Mouse (Mus musculus): ENCODE results near the gene Raet1e. TPM values are rescaled to one million over a fixed set of nuclear protein-coding genes. Genes with fewer than 3 reads are reported as not detected.
"Not testable (repeated sequence)": the region's sequence is repeated elsewhere in the genome, so short reads cannot be mapped to it uniquely, and the experiment has no call there.

Gene Raet1e
- polyA plus RNA-seq (2015; fragmentation: Nextera tagmentation; extraction: Ambion mirVana), result 2.9 and 3.5 TPM in 2 replicates

- peak; percentile 68 for ATAC-seq (ENCODE audit: extremely low read depth, insufficient number of reproducible peaks, low FRiP score, low TSS enrichment)
- peak within 1 kb of the TSS; percentile 76 for H3K4me2 ChIP-seq
- H3K27me3 ChIP-seq (replicated peaks), result peaks cover 91% of the 10 kb centered on the region
- not testable (repeated sequence) for H3K27ac ChIP-seq (replicated peaks); H3K36me3 ChIP-seq; H3K9me3 ChIP-seq
- H3K9ac ChIP-seq, result peak within 1 kb of the TSS; percentile 67
- H3K4me3 ChIP-seq, result peak within 1 kb of the TSS; percentile 58
- H3K4me1 ChIP-seq, result peaks cover 11% of the 10 kb centered on the region
- WGBS, result under 1% methylated on average over 48 of the region's 48 CpGs
These were observed at the start of gene Raet1e, which contains the start of gene H60b for GRCm38 (mm10) chr10:22158310-22158999. TSS of gene Raet1e (plus strand) at chr10:22158569. TSS of gene H60b (plus strand) at chr10:22158586.

DNA sequence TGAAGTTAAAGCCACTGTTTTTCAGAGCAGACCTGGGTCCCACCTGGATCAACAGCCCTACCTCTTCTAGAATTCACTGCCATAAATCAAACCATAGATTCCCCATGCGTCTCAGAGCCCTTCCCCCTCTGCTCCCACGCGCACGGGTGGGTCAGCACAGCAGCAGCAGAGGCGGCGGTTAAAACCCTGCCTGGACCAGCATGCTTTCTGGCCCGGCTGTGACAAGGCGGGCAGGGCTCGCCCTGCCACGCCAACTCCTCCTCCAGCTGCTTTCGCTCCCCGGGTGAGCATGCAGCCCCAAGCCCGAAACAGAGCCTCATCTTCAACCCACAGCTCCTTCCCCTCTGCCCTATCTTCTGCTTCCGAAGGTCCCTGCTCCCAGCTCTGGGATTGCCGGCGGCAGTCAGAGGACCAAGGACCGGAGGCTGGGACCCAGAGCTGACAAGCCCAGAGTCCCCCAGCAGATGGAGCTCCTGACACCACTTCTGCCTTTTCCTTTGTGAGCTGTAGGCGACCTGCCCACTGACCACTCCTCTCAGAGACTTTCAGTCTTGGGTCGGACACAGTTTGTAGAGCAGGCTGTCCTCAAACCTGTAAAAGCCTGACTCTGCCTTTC, 17.6 kb upstream of the Raet1e start:
- ATAC-seq (ENCODE audit: extremely low read depth, insufficient number of reproducible peaks, low FRiP score, low TSS enrichment), result no peak
- H3K9ac ChIP-seq, result peak overlapping the region; percentile 79
- under 1% methylated on average over 19 of the region's 19 CpGs for WGBS
- H3K4me2 ChIP-seq, result peak overlapping the region; percentile 83
- H3K36me3 ChIP-seq, result 0 out of 2 replicates have a peak, but pooled peaks cover 2% of the 10 kb centered on the region
- H3K27me3 ChIP-seq (replicated peaks), result no peaks in the 10 kb centered on the region
- peak overlapping the region; percentile 56 for H3K4me3 ChIP-seq
- no peaks in the 10 kb centered on the region for H3K9me3 ChIP-seq
- H3K4me1 ChIP-seq, result no peaks in the 10 kb centered on the region; the same call in 1 of the 2 replicates
- no peak overlapping the region for H3K27ac ChIP-seq (replicated peaks)

GRCm38 (mm10) chr10:22142194-22142593, 16.2 kb upstream of the Raet1e start:
- not testable (repeated sequence) for H3K36me3 ChIP-seq

GRCm38 (mm10) chr10:22142926-22143325, 15.4 kb upstream of the Raet1e start:
- Histone ChIP-seq H3K27ac (replicated peaks) (no peak overlapping the region), H3K36me3 (peaks cover 6% of the 10 kb centered on the region), H3K9ac (no peak overlapping the region), H3K9me3 (no peaks in the 10 kb centered on the region), H3K27me3 (replicated peaks) (no peaks in the 10 kb centered on the region), H3K4me2 (no peak overlapping the region), H3K4me1 (no peaks in the 10 kb centered on the region; the same call in 1 of the 2 replicates), H3K4me3 (no peak overlapping the region)
- WGBS, result 63% methylated on average over 5 of the region's 5 CpGs
- ATAC-seq (ENCODE audit: extremely low read depth, insufficient number of reproducible peaks, low FRiP score, low TSS enrichment), result no peak

More at GRCm38 (mm10) chr10:22142194-22142593, 16.2 kb upstream of the Raet1e start:
- H3K27ac ChIP-seq (replicated peaks); H3K4me2 ChIP-seq; H3K9ac ChIP-seq; H3K9me3 ChIP-seq; H3K4me3 ChIP-seq; H3K27me3 ChIP-seq (replicated peaks); ATAC-seq (ENCODE audit: extremely low read depth, insufficient number of reproducible peaks, low FRiP score, low TSS enrichment); H3K4me1 ChIP-seq: not testable (repeated sequence)
- 79% methylated on average over 1 of the region's 1 CpGs for WGBS

DNA sequence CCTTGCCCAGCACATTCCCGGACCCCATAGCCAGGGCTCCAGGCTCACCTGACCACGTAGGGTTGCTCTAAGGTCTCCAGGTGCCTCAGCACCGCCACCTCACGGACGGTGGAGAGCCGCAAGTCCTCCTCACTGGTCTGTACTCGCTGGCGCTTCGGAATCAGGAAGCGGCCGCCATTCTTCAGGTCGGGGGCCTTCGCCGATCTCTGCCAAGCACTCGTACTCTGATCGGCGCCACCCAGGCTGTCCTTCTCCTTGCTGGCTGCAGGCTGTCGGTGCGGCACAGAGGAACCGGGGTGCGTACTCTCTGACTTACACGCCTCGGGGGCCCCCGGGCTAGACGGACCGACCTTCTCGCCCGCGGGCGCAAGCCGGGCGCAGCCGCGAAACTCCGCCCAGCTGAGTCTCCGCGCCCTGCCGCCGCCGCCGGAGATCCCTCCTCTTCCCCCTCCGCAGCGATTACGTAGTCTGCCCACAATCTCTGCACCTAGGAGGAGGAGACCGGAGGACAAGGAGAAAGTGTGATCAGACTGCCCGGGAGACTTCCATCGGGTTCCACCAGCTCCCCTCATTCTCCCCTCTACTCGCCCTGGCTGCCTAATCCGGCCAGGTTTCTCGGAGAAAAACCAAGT, 9.8 kb upstream of the Raet1e start:
- peak; percentile 77; the same call in 1 of the 2 replicates for ATAC-seq (ENCODE audit: extremely low read depth, insufficient number of reproducible peaks, low FRiP score, low TSS enrichment)
- WGBS, result under 1% methylated on average over 48 of the region's 50 CpGs
- Histone ChIP-seq H3K4me3 (peak overlapping the region; percentile 82), H3K27ac (replicated peaks) (peak overlapping the region; percentile 59), H3K4me1 (peaks cover 23% of the 10 kb centered on the region), H3K9ac (peak overlapping the region; percentile 88), H3K36me3 (peaks cover 6% of the 10 kb centered on the region), H3K9me3 (no peaks in the 10 kb centered on the region), H3K4me2 (peak overlapping the region; percentile 96), H3K27me3 (replicated peaks) (peaks cover 35% of the 10 kb centered on the region)

DNA sequence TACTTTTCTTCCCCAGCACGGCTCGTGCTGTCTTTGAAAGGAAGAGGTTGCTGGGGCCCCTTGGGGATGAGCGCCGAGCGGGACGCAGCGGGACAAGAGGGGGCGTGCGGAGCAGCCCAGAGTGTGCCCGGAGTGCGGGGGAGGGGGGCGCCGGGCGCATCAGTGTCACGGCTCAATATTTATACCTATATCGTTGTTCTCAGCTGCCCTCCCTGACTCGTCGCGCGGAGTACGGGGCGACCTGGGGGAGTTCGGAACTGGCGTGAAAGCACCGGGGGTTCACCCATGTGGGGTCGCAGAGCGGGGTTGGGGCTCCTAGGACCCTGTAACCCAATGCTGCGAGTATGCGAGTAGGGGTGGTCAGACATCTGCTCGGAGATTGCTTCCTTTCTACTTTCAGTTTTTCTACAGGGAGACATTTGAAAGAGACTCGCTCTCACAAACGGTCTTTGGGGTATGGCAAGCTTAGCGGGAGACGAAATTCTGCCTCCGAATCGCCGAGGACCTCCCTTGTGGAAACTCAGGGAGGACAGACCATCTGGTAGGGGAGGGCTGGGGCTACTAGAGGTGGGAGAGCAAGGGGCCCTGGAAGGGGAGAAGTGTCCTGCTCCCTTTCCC, 9.2 kb upstream of the Raet1e start, which contains the start of gene E030030I06Rik:
Gene E030030I06Rik, minus strand, starts transcription at position 198 of the 618 bp plus-strand sequence.
- Histone ChIP-seq H3K9me3 (no peaks in the 10 kb centered on the region), H3K4me3 (peak within 1 kb of the TSS; percentile 82), H3K27ac (replicated peaks) (peak within 1 kb of the TSS; percentile 59), H3K36me3 (peaks cover 6% of the 10 kb centered on the region), H3K9ac (peak within 1 kb of the TSS; percentile 88), H3K27me3 (replicated peaks) (peaks cover 41% of the 10 kb centered on the region), H3K4me2 (peak within 1 kb of the TSS; percentile 96), H3K4me1 (peaks cover 23% of the 10 kb centered on the region)
- 0% methylated on average over 37 of the region's 37 CpGs for WGBS
- ATAC-seq (ENCODE audit: extremely low read depth, insufficient number of reproducible peaks, low FRiP score, low TSS enrichment), result no peak

- Histone ChIP-seq H3K4me2 (peak overlapping the region; percentile 96), H3K27ac (replicated peaks) (no peak overlapping the region), H3K4me1 (peaks cover 23% of the 10 kb centered on the region), H3K36me3 (peaks cover 6% of the 10 kb centered on the region), H3K4me3 (peak overlapping the region; percentile 82), H3K9me3 (no peaks in the 10 kb centered on the region), H3K9ac (peak overlapping the region; percentile 88), H3K27me3 (replicated peaks) (peaks cover 48% of the 10 kb centered on the region)
- WGBS, result under 1% methylated on average over 50 of the region's 50 CpGs
- 0 out of 2 replicates have a peak, but pooled peaks have one; percentile 7 for ATAC-seq (ENCODE audit: extremely low read depth, insufficient number of reproducible peaks, low FRiP score, low TSS enrichment)
These were observed 8.5 kb upstream of the Raet1e start for GRCm38 (mm10) chr10:22149691-22150465.

DNA sequence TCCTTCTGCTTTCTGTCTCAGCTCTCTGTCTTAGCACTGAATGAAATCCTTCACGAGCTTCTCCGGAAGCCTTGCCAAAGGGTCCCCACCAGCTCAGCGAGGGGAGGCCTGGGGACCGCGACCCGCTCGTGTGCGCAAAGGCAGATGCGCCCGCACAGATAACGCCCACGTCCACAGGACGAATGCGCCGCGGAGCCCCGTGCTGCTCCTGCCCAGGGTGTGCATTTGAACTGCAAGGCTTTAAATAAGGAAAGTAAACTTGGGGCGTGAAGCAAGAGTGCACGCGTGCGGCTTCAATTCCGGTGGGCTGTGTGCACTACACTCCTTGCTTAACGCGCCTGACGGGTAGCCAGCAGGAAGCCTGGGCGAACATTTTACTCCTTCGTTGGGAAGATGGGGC, 7.8 kb upstream of the Raet1e start:
- H3K36me3 ChIP-seq, result peaks cover 6% of the 10 kb centered on the region
- no peaks in the 10 kb centered on the region for H3K9me3 ChIP-seq
- peak overlapping the region; percentile 82 for H3K4me3 ChIP-seq
- no peak overlapping the region for H3K27ac ChIP-seq (replicated peaks)
- WGBS, result under 1% methylated on average over 27 of the region's 27 CpGs
- H3K4me2 ChIP-seq, result peak overlapping the region; percentile 96
- peak overlapping the region; percentile 62; the same call in 1 of the 2 replicates for H3K9ac ChIP-seq
- ATAC-seq (ENCODE audit: extremely low read depth, insufficient number of reproducible peaks, low FRiP score, low TSS enrichment), result no peak
- H3K27me3 ChIP-seq (replicated peaks), result peaks cover 55% of the 10 kb centered on the region
- H3K4me1 ChIP-seq, result peaks cover 23% of the 10 kb centered on the region

GRCm38 (mm10) chr10:22151056-22151862, 7.1 kb upstream of the Raet1e start:
- 1% methylated on average over 55 of the region's 55 CpGs for WGBS
- H3K4me3 ChIP-seq, result peak overlapping the region; percentile 82
- not testable (repeated sequence) for H3K36me3 ChIP-seq; H3K27ac ChIP-seq (replicated peaks); H3K9ac ChIP-seq; ATAC-seq (ENCODE audit: extremely low read depth, insufficient number of reproducible peaks, low FRiP score, low TSS enrichment); H3K9me3 ChIP-seq
- H3K4me1 ChIP-seq, result peaks cover 23% of the 10 kb centered on the region
- H3K27me3 ChIP-seq (replicated peaks), result peaks cover 62% of the 10 kb centered on the region
- H3K4me2 ChIP-seq, result peak overlapping the region; percentile 96

All from heart, embryonic 13.5 days (tissue).